14 mouse cellular contexts compared by ENCODE assay signal in the genomic region with DNA sequence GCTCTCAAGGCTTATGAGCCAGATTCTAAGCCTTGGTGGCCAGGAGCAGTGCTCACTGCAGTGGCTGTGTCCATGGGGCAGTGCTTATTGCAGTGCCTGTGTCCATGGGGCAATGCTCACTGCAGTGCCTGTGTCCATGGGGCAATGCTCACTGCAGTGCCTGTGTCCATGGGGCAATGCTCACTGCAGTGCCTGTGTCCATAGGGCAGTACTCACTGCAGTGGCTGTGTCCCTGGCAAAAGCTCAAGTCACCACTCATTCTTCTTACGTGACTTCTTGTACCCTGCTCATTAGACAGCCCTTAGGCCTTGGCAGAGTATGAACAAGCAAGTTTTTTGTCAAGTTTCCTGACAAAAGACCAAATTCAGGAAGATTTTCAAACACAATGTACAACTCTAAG.
DNase-seq lines count a peak whose midpoint lies in the region; ATAC-seq lines count a peak whose summit lies in the region.
"Had no signal": no experiment of that assay in that cellular context is flagged by ENCODE, and none has a peak within 500 bp of the region (broad histone marks: within the 10 kb centered on the region; RNA-seq: fewer than 3 reads in every experiment).

No protein-coding gene starts in this region.

- no peaks in the 10 kb centered on the region for H3K36me3 ChIP-seq in kidney, embryonic 16.5 days (ENCODE audit: insufficient read depth, low read length)
- 0 out of 2 replicates have a peak, but pooled peaks cover 3% of the 10 kb centered on the region for H3K36me3 ChIP-seq in heart, embryonic 16.5 days (ENCODE audit: control insufficient read depth, insufficient read depth)
- H3K36me3 ChIP-seq: embryonic facial prominence, embryonic 10.5 days; hindbrain, embryonic 10.5 days; liver, embryonic 13.5 days had no signal

- WGBS in kidney, embryonic 16.5 days = 80% methylated on average over 1 of the region's 1 CpGs
- 22% methylated on average over 1 of the region's 1 CpGs for WGBS in heart, embryonic 16.5 days

- no peak overlapping the region for H3K9ac ChIP-seq in kidney, embryonic 16.5 days (replicated peaks; ENCODE audit: low read length)
- no peak overlapping the region for H3K9ac ChIP-seq in heart, embryonic 16.5 days (ENCODE audit: low read length)
- H3K9ac ChIP-seq: liver, embryonic 13.5 days had no signal

- DNase-seq in cerebellum, postnatal 10 days = peak; percentile 20 to 21
- DNase-seq in kidney, adult 8-10 months = peak; percentile 17 to 29
- peak; percentile 48 for DNase-seq in 3T3-L1 (ENCODE audit: low read depth, low spot score)
- DNase-seq in retina, postnatal 1 day = no peak
- DNase-seq in T-cell, adult 2 months (ENCODE audit: low spot score) = no peak
- DNase-seq: liver, embryonic 13.5 days; spleen, adult 18-20 months had no signal

- H3K4me3 ChIP-seq in kidney, embryonic 16.5 days (ENCODE audit: low read length) = no peak overlapping the region
- H3K4me3 ChIP-seq in heart, embryonic 16.5 days (ENCODE audit: low read length) = no peak overlapping the region
- H3K4me3 ChIP-seq: embryonic facial prominence, embryonic 10.5 days; hindbrain, embryonic 10.5 days; liver, embryonic 13.5 days; midbrain, embryonic 10.5 days had no signal

- no peaks in the 10 kb centered on the region for H3K9me3 ChIP-seq in kidney, embryonic 16.5 days (ENCODE audit: low read length)
- no peaks in the 10 kb centered on the region for H3K9me3 ChIP-seq in heart, embryonic 16.5 days (replicated peaks; ENCODE audit: control insufficient read depth, low read length)
- H3K9me3 ChIP-seq: embryonic facial prominence, embryonic 10.5 days; hindbrain, embryonic 10.5 days; liver, embryonic 13.5 days; midbrain, embryonic 10.5 days had no signal

- no peak overlapping the region for H3K4me2 ChIP-seq in kidney, embryonic 16.5 days (replicated peaks; ENCODE audit: low read depth, low read length)
- H3K4me2 ChIP-seq in heart, embryonic 16.5 days (ENCODE audit: low read depth, low read length) = no peak overlapping the region
- H3K4me2 ChIP-seq: liver, embryonic 13.5 days had no signal

- H3K27ac ChIP-seq in kidney, embryonic 16.5 days (ENCODE audit: low read length) = no peak overlapping the region
- peak overlapping the region; percentile 89 for H3K27ac ChIP-seq in heart, embryonic 16.5 days (ENCODE audit: low read length)
- H3K27ac ChIP-seq: embryonic facial prominence, embryonic 10.5 days; hindbrain, embryonic 10.5 days; kidney, postnatal 0 days; liver, embryonic 13.5 days; midbrain, embryonic 10.5 days had no signal

- ATAC-seq in cerebellum, adult (ENCODE audit: insufficient number of reproducible peaks, low FRiP score, low TSS enrichment) = no peak
- ATAC-seq in kidney, embryonic 16.5 days (ENCODE audit: low FRiP score, low TSS enrichment) = no peak
- 0 out of 2 replicates have a peak, but pooled peaks have one; percentile 33 for ATAC-seq in heart, embryonic 16.5 days (replicated peaks; ENCODE audit: extremely low read depth, insufficient read depth, low FRiP score)

- no peaks in the 10 kb centered on the region for H3K27me3 ChIP-seq in kidney, embryonic 16.5 days (ENCODE audit: insufficient read depth, low read length)
- no peaks in the 10 kb centered on the region for H3K27me3 ChIP-seq in heart, embryonic 16.5 days (ENCODE audit: control insufficient read depth, insufficient read depth, low read length)
- H3K27me3 ChIP-seq: liver, embryonic 13.5 days had no signal

- H3K4me1 ChIP-seq in kidney, embryonic 16.5 days (ENCODE audit: insufficient read depth, low read length) = peaks cover 25% of the 10 kb centered on the region
- peaks cover 34% of the 10 kb centered on the region for H3K4me1 ChIP-seq in heart, embryonic 16.5 days (ENCODE audit: control insufficient read depth, insufficient read depth, low read length)
- H3K4me1 ChIP-seq: liver, embryonic 13.5 days; midbrain, embryonic 10.5 days had no signal

Comparison
In these comparisons a context has a peak if more than half of its experiments do, and no peak if none do; other contexts are left out.
1. DNase-seq: peak in cerebellum, postnatal 10 days (2 of 2), kidney, adult 8-10 months (2 of 2) and 3T3-L1 (single experiment); none in retina, postnatal 1 day (single experiment) and T-cell, adult 2 months (single experiment).